Mouse (Mus musculus) left cerebral cortex, adult 8-10 months (tissue): ENCODE results near the gene Cux1. TPM values are rescaled to one million over a fixed set of nuclear protein-coding genes. Genes with fewer than 3 reads are reported as not detected.
A peak's percentile ranks its signal among the peaks of the same experiment; 100 is the strongest.

Source experiments
- DNase-seq, 2 experiments: peaks; one replicate each; pipeline ENCODE4 v3.0.0; 2022; ENCODE audit warnings: low spot score in 2 of 2
- total RNA-seq, 4 experiments: library from RNA; stranded (reverse); gene quantifications; 2 replicates each; pipeline ENCODE4 v1.2.4; 2022

Cux1 gene
- total RNA-seq, 4 experiments from 2014 or later: 101 to 114 (median 107) TPM

- no peak for DNase-seq
These were observed 182.1 kb downstream of the Cux1 start for GRCm38 (mm10) chr5:136385161-136385560.

GRCm38 (mm10) chr5:136382261-136383005 lies 184.9 kb downstream of the Cux1 start:
- DNase-seq: no peak

DNA sequence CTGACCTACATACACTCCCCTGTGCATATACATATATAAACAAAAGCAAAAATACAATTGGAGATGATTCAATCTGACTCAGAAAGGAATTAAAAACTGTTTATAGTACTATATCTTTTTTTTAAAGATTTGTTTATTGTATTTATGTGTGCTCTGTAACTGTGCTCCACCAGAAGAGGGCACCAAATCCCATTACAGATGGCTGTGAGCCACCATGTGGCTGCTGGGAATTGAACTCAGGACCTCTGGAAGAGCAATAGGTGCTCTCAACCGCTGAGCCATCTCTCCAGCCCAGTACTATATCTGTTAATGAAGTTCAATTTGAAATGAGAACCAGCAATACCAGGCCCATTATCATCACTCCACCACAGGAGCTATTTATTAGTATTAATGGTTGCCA lies 187.9 kb downstream of the Cux1 start:
- no peak for DNase-seq

DNA sequence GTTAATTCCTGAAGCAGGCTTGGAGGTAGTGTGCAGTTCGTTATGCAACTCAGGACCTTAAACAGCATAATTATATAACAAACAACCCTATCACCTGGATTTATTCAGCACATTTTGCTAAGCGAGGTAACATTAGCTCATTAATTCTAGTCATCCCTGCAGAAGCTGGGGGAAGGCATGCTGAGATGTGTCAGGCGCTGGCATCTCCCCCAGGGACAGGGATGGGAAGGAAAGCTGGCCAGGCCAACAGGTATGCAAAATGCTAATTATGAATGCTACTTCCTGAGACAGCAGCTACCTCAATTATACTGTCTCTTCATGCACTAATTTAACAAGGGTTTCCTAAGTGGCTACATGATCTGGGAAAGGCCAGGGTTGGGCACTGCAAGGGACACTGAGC lies 190.2 kb downstream of the Cux1 start:
- DNase-seq: no peak

DNA sequence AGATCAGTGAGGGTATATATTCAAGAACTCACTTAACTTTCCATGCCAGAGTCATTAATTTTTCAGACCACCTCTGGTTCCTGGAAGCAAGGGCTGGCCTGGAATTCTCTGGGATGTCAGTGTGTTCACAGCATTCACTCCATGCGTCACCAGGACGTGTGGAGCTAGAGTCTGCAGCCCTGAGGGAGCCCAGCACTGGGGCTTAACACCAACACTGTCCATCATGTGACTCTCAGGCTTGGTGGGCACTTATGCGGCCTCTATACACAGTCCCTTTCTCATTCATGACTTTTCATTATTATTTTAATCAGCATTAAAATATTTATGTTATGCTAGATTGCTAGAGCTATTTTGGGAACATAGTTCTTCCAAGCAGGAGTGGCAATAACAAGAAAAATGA lies 191.9 kb downstream of the Cux1 start:
- DNase-seq: no peak

DNA sequence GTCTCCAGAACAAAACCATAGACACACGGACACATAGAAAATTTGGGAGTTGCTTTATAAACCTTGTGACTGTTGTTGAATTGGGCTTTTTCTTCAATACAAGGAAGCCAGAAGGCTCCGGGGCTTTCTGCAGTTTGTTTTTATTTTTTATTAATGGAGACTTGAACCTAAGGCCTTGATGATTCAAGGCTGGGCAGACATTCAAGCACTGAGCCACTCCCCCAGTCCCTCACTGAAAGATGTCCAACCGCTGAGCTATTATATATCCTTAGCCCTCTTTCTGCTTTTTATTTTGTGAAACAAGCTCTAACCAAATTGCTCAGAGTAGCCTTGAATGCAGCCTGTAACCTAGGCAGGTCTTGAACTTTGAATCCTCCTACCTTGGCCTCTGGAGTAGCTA lies 195.0 kb downstream of the Cux1 start:
- DNase-seq: no peak

GRCm38 (mm10) chr5:136363421-136363820 lies 203.9 kb downstream of the Cux1 start:
- no peak for DNase-seq

- peak in 1 of 2 experiments; percentile 46 for DNase-seq
These were observed 204.6 kb downstream of the Cux1 start for GRCm38 (mm10) chr5:136362473-136363230.

DNA sequence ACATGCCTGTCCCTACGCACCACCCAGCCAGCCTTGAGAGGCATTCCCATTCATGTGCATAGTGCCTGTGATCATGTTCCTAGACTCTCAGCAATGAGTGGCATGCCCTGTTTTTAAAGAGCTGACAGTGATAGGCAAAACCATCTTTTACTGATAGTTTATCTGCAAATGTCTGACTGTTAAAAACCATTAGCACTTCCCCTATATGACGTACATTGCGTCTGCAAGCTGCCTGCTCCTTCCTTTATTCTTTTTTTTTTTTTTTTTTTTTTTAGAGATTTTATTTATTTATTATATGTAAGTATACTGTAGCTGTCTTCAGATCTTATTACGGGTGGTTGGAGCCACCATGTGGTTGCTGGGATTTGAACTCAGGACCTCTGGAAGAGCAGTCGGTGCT lies 205.3 kb downstream of the Cux1 start:
- no peak for DNase-seq

DNA sequence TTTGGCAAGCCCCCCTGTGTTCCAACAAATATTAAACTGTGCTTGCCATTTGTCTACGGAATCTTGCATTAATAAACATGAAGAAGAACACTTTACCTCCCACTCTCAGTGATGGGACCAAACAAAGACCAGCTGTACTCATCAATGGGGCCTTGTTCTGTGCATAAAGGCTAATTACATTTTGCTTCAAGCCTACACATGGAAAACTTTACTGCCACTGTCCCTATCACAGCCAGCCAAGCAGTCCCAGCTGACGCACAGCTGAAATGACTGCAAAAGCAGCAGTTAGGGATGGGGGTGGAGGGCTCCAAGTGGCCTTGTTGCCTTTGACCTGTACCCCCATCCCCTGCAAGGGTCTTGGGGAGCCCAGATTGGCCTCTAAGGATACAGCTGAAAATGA lies 210.1 kb downstream of the Cux1 start:
- no peak for DNase-seq

DNA sequence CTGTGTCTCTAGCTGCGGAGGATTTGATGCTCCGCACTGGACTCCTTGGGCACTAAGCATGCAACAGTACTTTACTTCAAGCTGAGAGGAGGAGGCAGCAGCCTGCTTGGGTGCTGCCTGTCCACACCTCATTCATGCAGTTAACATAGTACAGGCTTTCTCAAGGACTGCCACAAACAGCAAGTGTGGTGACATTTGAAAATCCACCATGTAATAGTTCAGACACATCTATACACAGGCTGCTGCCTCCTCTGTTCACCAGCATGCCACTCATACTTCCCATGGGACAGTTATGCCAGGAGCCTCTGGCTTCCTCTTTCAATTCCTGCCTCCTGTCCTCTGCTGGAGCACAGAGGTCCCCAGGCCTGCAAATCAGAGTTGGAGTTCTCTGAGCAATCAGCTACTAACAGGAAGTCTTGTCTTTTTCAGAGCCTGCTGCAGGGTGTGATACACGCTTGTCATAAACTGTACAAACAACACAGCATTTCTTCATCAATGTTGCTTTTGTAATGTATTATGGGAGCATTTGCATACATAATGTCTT lies 211.6 kb downstream of the Cux1 start:
- DNase-seq: no peak

DNA sequence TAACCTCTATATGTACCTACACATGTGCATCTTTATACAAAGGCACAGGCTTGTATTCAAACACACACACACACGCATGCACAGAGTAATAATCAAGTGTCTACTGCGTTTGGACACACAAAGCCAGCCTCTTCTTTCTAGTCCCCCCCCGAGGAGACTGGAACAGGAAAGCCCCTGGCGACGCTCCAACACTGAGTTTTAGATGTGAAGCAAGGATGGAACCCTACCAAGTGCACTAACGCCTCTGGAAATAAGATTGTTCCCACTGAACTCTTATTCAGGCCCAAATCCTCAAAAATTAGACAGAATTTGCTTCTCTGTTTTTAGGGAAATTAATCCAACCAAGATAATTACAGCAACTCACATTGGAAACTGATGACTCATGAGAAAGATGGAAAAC lies 212.6 kb downstream of the Cux1 start:
- DNase-seq: no peak

GRCm38 (mm10) chr5:136353114-136353513 lies 214.2 kb downstream of the Cux1 start:
- no peak for DNase-seq

DNA sequence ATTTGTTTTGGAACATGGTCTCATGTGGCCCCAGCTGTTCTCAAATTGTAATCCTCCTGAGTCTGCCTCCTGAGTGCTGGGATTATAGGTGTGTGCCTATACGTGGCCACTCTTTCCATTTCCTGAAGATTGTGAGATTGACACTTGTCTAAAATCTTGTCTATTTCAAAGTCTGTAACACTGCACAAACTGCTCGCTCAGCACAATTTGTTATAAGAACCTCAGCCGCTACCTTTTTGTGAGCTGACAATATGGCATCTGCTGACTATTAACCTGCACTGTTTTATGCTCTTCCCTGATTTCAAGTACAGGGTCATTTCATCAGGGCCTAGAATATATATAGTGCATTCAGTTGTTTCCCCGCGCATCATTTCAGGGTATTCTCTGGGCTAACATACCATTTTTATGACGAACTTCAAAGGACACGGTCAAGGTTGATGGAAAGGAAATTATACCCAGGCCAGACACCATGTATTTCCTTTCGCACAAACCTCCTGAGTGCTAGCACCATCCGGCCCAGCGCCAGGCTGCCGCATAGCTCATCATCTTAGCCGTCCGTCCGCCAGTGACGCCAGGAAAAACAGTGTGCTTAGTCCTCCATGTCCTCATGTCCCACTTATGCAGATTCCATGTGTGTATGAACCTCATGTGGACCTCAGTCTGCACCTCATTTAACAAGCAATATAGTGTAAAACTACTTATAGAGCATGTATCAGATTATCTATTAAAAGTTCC lies 224.0 kb downstream of the Cux1 start:
- DNase-seq: no peak

DNA sequence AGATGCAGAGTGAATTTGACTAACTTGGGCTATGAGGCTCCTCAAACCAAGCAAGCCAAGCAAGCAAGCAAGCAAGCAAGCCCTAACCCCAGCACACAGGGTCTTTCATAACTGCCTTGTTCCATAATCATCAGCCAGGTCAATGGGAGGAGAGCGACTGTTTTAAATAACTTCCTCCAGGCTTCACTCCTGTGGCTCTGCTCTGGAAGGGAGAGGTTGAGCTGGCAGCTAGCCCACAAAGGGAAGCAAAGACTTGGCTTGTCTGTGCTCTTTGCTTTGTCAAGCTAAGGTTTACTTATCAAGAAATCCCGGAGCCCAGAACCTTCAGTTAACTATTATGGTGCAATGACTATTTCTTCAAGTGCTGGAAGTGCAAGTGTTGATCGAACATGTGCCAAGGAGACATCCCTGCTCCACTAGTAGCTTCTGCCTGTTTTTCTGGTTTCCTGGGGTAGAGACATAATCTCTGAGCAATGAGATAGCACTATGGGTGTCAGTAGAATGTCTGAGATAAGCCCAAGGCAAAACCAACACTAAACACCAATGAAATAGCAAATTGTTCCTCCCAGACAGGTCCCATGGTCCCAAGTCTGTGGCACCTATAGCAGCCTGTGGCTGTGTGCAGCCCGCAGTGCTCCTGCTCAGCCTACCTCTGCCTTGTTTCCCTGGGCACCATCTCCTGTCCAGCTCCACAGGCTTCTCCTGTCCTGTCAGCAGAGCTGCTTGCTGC lies 230.3 kb downstream of the Cux1 start:
- no peak for DNase-seq

DNA sequence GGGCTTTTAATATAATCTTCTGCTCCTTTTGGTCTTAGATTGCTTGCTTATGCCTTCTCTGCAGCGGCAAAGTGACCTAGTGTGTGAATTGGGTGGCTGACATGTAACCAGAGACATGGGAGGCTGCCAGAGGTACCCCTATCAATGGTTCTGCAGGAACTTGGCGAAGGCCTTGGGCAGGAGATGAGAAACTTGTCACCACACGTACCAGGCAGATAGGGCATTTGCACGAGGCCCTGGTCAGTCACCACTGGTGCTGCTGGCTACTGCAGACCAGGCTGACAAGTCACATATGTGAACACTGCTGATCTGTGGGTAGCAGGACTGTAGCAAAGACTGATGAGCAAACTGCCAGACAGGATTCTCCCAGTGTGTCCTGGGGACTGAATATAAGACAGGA lies 231.6 kb downstream of the Cux1 start:
- no peak for DNase-seq

DNA sequence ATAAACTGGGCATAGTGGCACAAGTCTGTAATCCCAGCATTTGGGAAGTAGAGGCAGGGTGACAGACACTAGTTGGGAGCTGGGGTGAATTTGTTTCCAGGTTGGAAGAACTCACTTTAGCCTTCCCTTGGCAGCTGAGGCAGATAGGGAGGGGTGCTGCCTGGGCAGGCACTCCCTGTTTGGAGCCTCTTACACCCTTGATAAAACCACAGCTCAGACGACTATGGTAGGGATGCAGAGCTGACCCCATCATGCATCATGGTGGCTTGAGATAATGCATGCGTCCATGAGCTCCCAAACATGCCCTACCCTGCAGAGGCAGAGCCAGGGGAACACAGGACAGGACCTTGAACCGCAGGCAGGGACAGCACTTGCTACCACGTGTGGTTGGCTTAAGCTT lies 232.5 kb downstream of the Cux1 start:
- no peak for DNase-seq

GRCm38 (mm10) chr5:136334051-136334450 lies 233.2 kb downstream of the Cux1 start:
- DNase-seq: no peak

GRCm38 (mm10) chr5:136332786-136333462 lies 234.4 kb downstream of the Cux1 start:
- no peak for DNase-seq

DNA sequence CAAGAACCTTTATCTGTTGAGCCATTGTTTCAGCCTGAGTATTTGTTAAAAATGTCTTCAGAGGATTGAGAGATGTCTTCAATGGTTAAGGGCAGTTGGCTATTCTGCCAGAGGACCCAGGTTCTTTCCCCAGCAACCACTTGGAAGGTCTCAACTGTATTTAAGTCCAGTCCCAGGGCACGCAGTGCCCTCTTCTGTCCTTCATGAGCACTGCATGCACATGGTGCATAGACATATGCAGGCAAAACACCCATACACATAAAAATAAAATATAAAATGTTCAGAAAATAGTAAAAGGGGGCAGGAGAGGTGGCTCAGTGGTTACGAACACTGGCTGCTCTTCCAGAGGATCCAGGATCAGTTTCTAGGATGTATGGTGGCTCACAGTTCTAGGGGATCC lies 239.6 kb downstream of the Cux1 start:
- DNase-seq: no peak

- DNase-seq: no peak
These were observed 240.7 kb downstream of the Cux1 start for GRCm38 (mm10) chr5:136326626-136327025.
